Mouse (Mus musculus) testis, adult 2 months (tissue): ENCODE results near the gene C130073F10Rik. TPM values are rescaled to one million over a fixed set of nuclear protein-coding genes. Genes with fewer than 3 reads are reported as not detected.
"Not testable (repeated sequence)": the region's sequence is repeated elsewhere in the genome, so short reads cannot be mapped to it uniquely, and the experiment has no call there.

Experiments
- H3K27ac ChIP-seq: fragments of 200-500 bp; 2 replicates; pipeline ENCODE4 v1.5.1; 2012; ENCODE audit warnings: low read depth, low read length; ENCODE audit not compliant: control insufficient read depth, insufficient read depth
- H3K27me3 ChIP-seq: fragments of 200-500 bp; 2 replicates; pipeline ENCODE4 v1.6.1; 2012; ENCODE audit warnings: mild to moderate bottlenecking, low read length, moderate library complexity; ENCODE audit not compliant: control insufficient read depth, insufficient read depth
- H3K36me3 ChIP-seq: fragments of 200-500 bp; 2 replicates; pipeline ENCODE4 v1.6.1; 2012; ENCODE audit warnings: mild to moderate bottlenecking, low read length; ENCODE audit not compliant: control insufficient read depth, insufficient read depth
- H3K4me1 ChIP-seq: fragments of 200-500 bp; 2 replicates; pipeline ENCODE4 v1.6.1; 2012; ENCODE audit warnings: low read length; ENCODE audit not compliant: control insufficient read depth, insufficient read depth
- H3K4me3 ChIP-seq: fragments of 200-500 bp; 2 replicates; pipeline ENCODE4 v1.5.1; 2012; ENCODE audit warnings: low read depth, mild to moderate bottlenecking, low read length, moderate library complexity, mixed read lengths; ENCODE audit not compliant: control insufficient read depth
- CTCF ChIP-seq: fragments of 200-500 bp; IDR thresholded peaks from 2 replicates; pipeline ENCODE4 v1.5.1; 2012; ENCODE audit warnings: low read depth, mild to moderate bottlenecking, inconsistent platforms, low read length, moderate library complexity; ENCODE audit not compliant: control insufficient read depth, insufficient read depth, insufficient replicate concordance
- POLR2A ChIP-seq: fragments of 200-500 bp; IDR thresholded peaks from 2 replicates; pipeline ENCODE4 v1.6.1; 2012; ENCODE audit warnings: low read depth, mild to moderate bottlenecking, inconsistent platforms, low read length, moderate library complexity; ENCODE audit not compliant: control insufficient read depth
- polyA plus RNA-seq: library from polyadenylated mRNA; depleted of rRNA; stranded (reverse); fragments of >200 nt; gene quantifications from 2 replicates; pipeline ENCODE4 v1.2.3, GENCODE M21; 2012; rRNA removed

Gene C130073F10Rik
- polyA plus RNA-seq: not detected in 2 replicates

DNA sequence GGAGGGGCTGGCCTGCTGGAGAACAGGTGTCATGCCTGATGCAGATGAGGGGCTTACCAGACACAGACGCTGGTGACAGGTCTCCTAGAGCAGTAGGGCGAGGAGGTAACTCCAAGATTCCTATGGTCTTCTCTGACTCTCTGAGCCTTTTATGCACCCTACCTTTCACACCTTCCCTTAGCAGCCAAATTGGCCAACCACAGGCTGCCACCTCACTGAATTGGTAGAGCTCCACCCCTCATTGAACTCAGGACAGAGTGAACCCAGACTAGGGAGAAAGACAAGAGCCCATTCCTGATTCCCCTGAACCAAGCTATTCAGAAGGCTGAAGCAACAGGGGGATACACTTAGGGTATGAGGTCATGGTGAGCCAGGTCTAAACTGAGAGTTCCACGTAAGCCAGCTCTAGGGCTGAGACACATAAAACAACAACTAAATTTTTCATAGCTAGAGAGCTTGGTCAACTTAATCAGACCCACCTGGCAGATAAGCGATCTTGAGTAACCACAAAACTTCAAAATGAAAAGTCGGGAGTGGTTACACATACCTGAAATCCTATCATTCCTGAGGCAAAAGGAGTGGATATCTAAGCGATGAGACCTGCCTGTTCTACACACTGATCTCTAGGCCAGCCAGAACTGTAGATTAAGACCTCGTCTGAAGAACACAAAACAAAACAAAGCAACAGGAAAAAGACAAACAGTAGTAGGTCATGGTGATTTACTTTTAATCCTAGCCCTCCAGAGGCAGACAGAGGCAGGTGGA is at the start of gene C130073F10Rik:
Gene C130073F10Rik, minus strand, starts transcription at position 134 of the 765 bp plus-strand sequence.
- H3K27ac ChIP-seq: no peak within 1 kb of the TSS
- no peaks in the 10 kb centered on the region for H3K4me1 ChIP-seq
- H3K36me3 ChIP-seq: no peaks in the 10 kb centered on the region
- H3K27me3 ChIP-seq: no peaks in the 10 kb centered on the region
- TF ChIP-seq CTCF: no peak
- TF ChIP-seq POLR2A: no peak
- H3K4me3 ChIP-seq: no peak within 1 kb of the TSS

DNA sequence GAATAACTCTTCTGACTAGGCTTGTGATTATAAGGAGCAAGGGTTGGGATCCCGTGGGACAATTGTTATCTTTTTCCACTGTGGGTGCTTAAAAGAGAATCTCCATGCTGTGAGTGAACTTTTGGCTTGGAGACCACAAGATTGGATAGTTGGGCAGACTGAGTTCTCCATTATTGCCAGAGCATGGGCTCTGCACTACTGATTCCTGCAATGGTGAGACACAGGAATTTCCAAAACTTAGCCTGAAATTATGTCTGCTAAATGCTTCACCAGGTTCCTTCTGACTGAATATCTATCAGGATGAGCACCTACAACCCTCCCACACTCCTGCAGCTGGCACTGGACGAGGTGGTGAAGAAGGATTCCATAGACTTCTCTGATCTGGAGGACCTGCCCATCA is 46.5 kb upstream of the C130073F10Rik start, which contains the start of gene Gm12794:
Gene Gm12794, plus strand, starts transcription at position 301 of the 400 bp plus-strand sequence.
- H3K27me3 ChIP-seq, H3K27ac ChIP-seq, H3K4me1 ChIP-seq, H3K4me3 ChIP-seq, H3K36me3 ChIP-seq: not testable (repeated sequence)

DNA sequence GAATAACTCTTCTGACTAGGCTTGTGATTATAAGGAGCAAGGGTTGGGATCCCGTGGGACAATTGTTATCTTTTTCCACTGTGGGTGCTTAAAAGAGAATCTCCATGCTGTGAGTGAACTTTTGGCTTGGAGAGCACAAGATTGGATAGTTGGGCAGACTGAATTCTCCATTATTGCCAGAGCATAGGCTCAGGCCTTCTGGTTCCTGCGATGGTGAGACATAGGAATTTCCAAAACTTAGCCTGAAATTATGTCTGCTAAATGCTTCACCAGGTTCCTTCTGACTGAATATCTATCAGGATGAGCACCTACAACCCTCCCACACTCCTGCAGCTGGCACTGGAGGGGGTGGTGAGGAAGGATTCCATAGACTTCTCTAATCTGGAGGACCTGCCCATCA is 15.2 kb upstream of the C130073F10Rik start, which contains the start of gene Gm12800:
Gene Gm12800, plus strand, starts transcription at position 301 of the 400 bp plus-strand sequence.
- H3K27ac ChIP-seq, H3K27me3 ChIP-seq, H3K36me3 ChIP-seq, H3K4me3 ChIP-seq, H3K4me1 ChIP-seq: not testable (repeated sequence)

DNA sequence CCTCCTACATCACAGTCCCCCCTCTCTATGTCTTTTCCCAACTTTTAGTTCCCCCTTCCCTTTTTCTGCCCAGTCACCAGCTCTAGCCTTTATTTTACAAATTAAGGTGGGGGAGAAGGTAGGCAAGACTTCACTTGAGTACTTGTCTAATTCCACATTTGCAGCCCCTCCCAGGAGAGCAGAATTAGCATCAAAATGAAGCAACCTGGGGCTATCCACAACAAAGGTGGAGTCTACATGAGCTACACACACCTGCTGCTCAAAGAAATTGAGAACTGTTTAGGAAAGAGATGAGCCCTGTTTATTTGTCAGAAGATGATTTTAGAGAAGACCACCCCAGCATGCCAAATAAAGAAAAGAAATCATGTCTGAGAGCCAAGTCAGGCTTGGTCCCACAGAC is 4.2 kb downstream of the C130073F10Rik start:
- H3K4me3 ChIP-seq: no peak overlapping the region
- no peak overlapping the region for H3K27ac ChIP-seq
- TF ChIP-seq POLR2A (no peak), CTCF (no peak)
- no peaks in the 10 kb centered on the region for H3K27me3 ChIP-seq
- H3K4me1 ChIP-seq: no peaks in the 10 kb centered on the region
- H3K36me3 ChIP-seq: no peaks in the 10 kb centered on the region

DNA sequence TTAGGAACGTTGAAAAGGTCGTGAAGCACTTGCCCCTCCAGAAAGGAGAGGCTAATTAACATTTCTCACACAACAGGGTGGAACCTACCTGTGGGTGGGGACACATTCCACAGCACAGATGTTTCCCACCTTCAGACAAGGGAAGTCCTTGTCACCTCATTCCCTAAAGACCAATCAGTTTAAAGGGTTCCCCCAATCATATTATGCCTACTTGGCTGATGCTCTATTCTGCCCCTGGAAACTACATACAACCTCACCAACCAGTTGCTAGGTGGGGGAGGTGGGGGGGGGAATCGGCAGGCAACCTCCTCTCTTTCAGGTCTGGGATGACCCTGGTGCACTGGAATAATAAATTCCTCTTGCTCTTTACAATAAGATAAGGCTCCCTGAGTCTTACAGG is 9.9 kb downstream of the C130073F10Rik start:
- Histone ChIP-seq H3K4me3 (no peak overlapping the region), H3K4me1 (no peaks in the 10 kb centered on the region), H3K27ac (no peak overlapping the region), H3K27me3 (no peaks in the 10 kb centered on the region), H3K36me3 (no peaks in the 10 kb centered on the region)
- TF ChIP-seq POLR2A: no peak
- no peak for TF ChIP-seq CTCF

DNA sequence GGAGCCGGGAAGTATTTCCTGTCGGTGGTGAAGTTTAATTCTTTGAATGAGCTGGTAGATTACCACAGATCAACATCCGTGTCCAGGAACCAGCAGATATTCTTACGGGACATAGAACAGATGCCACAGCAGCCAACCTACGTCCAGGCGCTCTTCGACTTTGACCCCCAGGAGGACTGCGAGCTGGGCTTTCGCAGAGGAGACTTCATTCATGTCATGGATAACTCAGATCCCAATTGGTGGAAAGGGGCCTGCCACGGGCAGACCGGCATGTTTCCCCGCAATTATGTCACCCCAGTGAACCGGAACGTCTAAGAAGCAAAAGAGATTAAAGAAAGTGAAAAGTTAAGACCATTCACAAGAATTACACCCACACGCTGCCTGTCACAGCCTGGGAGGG is 17.9 kb downstream of the C130073F10Rik start:
- not testable (repeated sequence) for H3K4me3 ChIP-seq, H3K36me3 ChIP-seq, H3K4me1 ChIP-seq, H3K27me3 ChIP-seq, H3K27ac ChIP-seq

DNA sequence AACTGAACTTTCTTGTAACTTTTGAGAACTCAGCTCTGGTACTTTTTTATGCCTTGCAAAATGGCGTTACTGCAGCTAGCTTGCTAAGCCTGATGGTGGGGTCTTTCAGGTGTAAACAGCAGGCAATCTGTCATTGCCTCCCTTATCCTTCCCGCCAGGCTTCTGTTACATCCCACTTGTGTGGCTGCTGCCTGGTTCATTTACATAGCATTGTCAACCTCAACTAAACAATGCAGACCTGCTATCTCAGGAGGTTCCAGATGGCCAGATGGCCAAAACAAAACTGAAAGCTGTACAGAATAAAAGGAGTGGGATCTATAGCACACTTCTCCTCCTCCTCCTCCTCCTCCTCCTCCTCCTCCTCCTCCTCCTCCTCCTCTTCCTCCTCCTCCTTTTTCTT is 21.6 kb downstream of the C130073F10Rik start:
- not testable (repeated sequence) for H3K4me3 ChIP-seq, H3K36me3 ChIP-seq, H3K27me3 ChIP-seq, H3K27ac ChIP-seq, H3K4me1 ChIP-seq

DNA sequence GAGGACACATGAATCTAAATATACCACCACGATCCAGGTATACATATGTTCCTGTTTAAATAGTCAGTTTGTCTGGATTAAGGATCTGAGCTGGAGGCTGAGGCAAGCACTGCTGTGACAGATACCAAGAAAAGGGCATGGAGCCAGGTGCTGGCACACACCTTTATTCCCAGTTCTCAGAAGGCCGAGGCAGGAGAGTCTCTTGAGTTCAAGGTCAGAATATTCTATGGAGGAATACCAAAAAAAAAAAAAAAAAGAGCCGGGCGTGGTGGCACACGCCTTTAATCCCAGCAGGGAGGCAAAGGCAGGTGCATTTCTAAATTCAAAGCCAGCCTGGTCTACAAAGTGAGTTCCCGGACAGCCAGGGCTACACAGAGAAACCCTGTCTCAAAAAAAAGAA is 31.3 kb downstream of the C130073F10Rik start:
- no peak overlapping the region for H3K27ac ChIP-seq
- H3K4me3 ChIP-seq: no peak overlapping the region
- no peaks in the 10 kb centered on the region for H3K27me3 ChIP-seq
- no peaks in the 10 kb centered on the region for H3K4me1 ChIP-seq
- no peaks in the 10 kb centered on the region for H3K36me3 ChIP-seq
- TF ChIP-seq POLR2A (no peak), CTCF (no peak)
